Mouse (Mus musculus) heart, postnatal 0 days (tissue): Measurements from ENCODE around the gene Zic1. TPM values are rescaled to one million over a fixed set of nuclear protein-coding genes. Genes with fewer than 3 reads are reported as not detected.

Experiments
- ATAC-seq: fragments of 200-750 bp; cut with Nextera tagmentation; 2 replicates; pipeline ENCODE4 v1.8.0; 2017; ENCODE audit warnings: low read depth, moderate number of reproducible peaks, moderate library complexity; ENCODE audit not compliant: insufficient read depth
- DNase-seq: peaks from one replicate; pipeline ENCODE4 v3.0.0-alpha.2; 2016; ENCODE audit warnings: low spot score
- H3K27ac ChIP-seq: fragments of 300-500 bp; sonication (generic); 2 replicates; pipeline ENCODE4 v1.5.1; 2014; ENCODE audit warnings: low read depth, mild to moderate bottlenecking
- H3K27me3 ChIP-seq: fragments of 300-500 bp; sonication (generic); 2 replicates; pipeline ENCODE4 v1.6.1; 2014; ENCODE audit warnings: low read length, mixed read lengths; ENCODE audit not compliant: control insufficient read depth, insufficient read depth
- H3K36me3 ChIP-seq: fragments of 300-500 bp; sonication (generic); replicated peaks from 2 replicates; pipeline ENCODE4 v1.6.1; 2014; ENCODE audit warnings: low read length, mixed read lengths; ENCODE audit not compliant: control insufficient read depth, insufficient read depth
- H3K4me1 ChIP-seq: fragments of 300-500 bp; sonication (generic); 2 replicates; pipeline ENCODE4 v1.6.1; 2014; ENCODE audit warnings: antibody characterized with exemption; ENCODE audit not compliant: control insufficient read depth, insufficient read depth
- H3K4me2 ChIP-seq: fragments of 300-500 bp; sonication (generic); 2 replicates; pipeline ENCODE4 v1.6.1; 2014; ENCODE audit warnings: low read depth, mild to moderate bottlenecking, low read length, moderate library complexity
- H3K4me3 ChIP-seq: fragments of 300-500 bp; sonication (generic); 2 replicates; pipeline ENCODE4 v1.5.1; 2014; ENCODE audit warnings: low read depth, low read length
- H3K9ac ChIP-seq: fragments of 300-500 bp; sonication (generic); replicated peaks from 2 replicates; pipeline ENCODE4 v1.6.1; 2014; ENCODE audit warnings: low read depth, low read length, mixed read lengths
- H3K9me3 ChIP-seq: fragments of 300-500 bp; sonication (generic); replicated peaks from 2 replicates; pipeline ENCODE4 v1.6.1; 2016; ENCODE audit warnings: low read length; ENCODE audit not compliant: control insufficient read depth
- CTCF ChIP-seq: IDR thresholded peaks from 2 replicates; pipeline ENCODE4 v1.5.1; 2016; ENCODE audit warnings: antibody characterized with exemption, control low read depth, low read depth
- EP300 ChIP-seq: IDR thresholded peaks from 2 replicates; pipeline ENCODE4 v1.6.1; 2016; ENCODE audit warnings: antibody characterized with exemption, low read depth
- WGBS: fragments of 180-500 bp; shearing (Covaris S2); extraction: QIAGEN DNeasy Blood & Tissue Kit; methylation state at CpG from one replicate; pipeline ENCODE4 v1.1.7; 2014; 5-methylcytosine and 5-hydroxymethylcytosine counted together
- polyA plus RNA-seq: library from polyadenylated mRNA; unstranded; fragments of >200 nt; fragmentation: Nextera tagmentation; extraction: Ambion mirVana; gene quantifications from 2 replicates; pipeline ENCODE4 v1.2.1, GENCODE M21; 2015
- total RNA-seq: library from RNA; depleted of rRNA; stranded (reverse); fragments of >200 nt; gene quantifications from 2 replicates; pipeline ENCODE4 v1.2.3, GENCODE M21; 2014; ENCODE audit warnings: low replicate concordance

The Zic1 gene
- total and polyA plus RNA-seq, 2 experiments from 2014 or later = not detected

GRCm38 (mm10) chr9:91383441-91384135, 18.0 kb upstream of the Zic1 start:
- WGBS = 3% methylated on average over 28 of the region's 28 CpGs
- DNase-seq = no peak
- H3K4me2 ChIP-seq = no peak overlapping the region
- H3K27ac ChIP-seq = no peak overlapping the region
- ATAC-seq = no peak
- TF ChIP-seq CTCF (no peak), EP300 (no peak)
- H3K9ac ChIP-seq = no peak overlapping the region
- H3K4me1 ChIP-seq = peaks cover 6% of the 10 kb centered on the region; the same call in 1 of the 2 replicates
- no peaks in the 10 kb centered on the region for H3K9me3 ChIP-seq
- no peaks in the 10 kb centered on the region for H3K36me3 ChIP-seq
- H3K4me3 ChIP-seq = no peak overlapping the region
- H3K27me3 ChIP-seq = peaks cover 100% of the 10 kb centered on the region

DNA sequence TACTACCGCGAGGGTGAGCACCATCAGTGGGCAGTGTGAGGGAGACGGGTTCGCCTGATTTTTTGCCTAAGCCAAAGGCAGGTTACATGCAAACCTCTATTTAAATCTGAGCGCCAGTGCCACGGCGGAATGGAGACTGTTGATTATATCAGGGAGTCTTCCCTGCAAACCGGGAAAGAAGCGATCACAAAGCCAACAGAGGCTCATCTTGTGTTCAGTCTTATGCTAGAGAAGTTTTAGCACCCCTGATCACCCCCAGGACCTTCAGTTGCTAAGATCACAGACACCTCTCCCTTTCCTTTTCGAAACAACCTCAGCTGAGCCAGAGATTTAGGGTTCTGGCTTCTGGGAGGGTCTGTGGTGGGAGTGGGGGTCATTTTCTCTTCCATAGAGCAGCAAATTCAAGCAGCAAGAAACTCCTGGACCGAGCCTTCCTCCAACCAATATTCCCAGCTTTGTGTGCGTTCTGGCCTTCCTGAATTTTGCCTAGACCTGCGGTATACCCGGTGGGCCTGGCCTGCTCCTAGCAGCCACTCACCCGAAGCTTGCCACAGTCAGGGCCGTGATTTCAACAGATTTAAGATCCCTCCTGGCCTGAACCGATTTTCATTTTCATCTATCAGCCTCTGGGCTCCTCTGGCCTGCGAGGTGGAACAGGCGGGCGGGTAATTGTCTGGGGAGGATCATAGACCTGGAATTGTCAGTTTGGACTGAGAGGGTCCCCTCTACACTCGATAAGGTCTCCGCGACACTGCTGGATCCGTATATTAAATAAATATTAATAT, 17.1 kb upstream of the Zic1 start:
- no peak for TF ChIP-seq EP300
- TF ChIP-seq CTCF = no peak
- ATAC-seq (no peak), DNase-seq (no peak)
- Histone ChIP-seq H3K27me3 (peaks cover 100% of the 10 kb centered on the region), H3K4me1 (peaks cover 6% of the 10 kb centered on the region; the same call in 1 of the 2 replicates), H3K36me3 (no peaks in the 10 kb centered on the region), H3K9me3 (no peaks in the 10 kb centered on the region), H3K4me3 (no peak overlapping the region), H3K9ac (no peak overlapping the region), H3K27ac (no peak overlapping the region), H3K4me2 (no peak overlapping the region)
- WGBS = 4% methylated on average over 24 of the region's 24 CpGs

DNA sequence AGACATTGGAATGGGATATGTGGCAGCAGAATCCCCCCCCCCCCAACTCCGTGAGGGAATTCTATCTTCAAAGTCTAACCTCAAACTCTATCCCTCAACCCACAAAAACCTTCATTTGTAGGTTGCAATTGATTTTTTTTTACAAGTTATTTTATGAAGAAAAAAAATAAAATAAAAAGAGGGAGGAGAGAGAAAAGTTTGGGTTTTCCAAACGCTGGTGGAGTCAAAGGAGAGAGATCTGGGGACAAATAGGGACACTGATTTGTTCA, 16.4 kb upstream of the Zic1 start:
- Histone ChIP-seq H3K36me3 (no peaks in the 10 kb centered on the region), H3K4me1 (peaks cover 6% of the 10 kb centered on the region; the same call in 1 of the 2 replicates), H3K9ac (no peak overlapping the region), H3K9me3 (no peaks in the 10 kb centered on the region), H3K27ac (no peak overlapping the region), H3K4me2 (peak overlapping the region; percentile 88), H3K27me3 (peaks cover 100% of the 10 kb centered on the region), H3K4me3 (peak overlapping the region; percentile 56; the same call in 1 of the 2 replicates)
- 2% methylated on average over 2 of the region's 2 CpGs for WGBS
- DNase-seq = no peak
- TF ChIP-seq EP300 (no peak), CTCF (no peak)
- no peak for ATAC-seq

GRCm38 (mm10) chr9:91381284-91382110, 15.9 kb upstream of the Zic1 start:
- ATAC-seq = peak; percentile 51
- H3K27ac ChIP-seq = no peak overlapping the region
- no peak for DNase-seq

GRCm38 (mm10) chr9:91380458-91380914, 14.9 kb upstream of the Zic1 start:
- Histone ChIP-seq H3K27me3 (peaks cover 100% of the 10 kb centered on the region), H3K36me3 (no peaks in the 10 kb centered on the region), H3K4me2 (no peak overlapping the region), H3K4me3 (peak overlapping the region; percentile 56; the same call in 1 of the 2 replicates), H3K9ac (no peak overlapping the region), H3K27ac (no peak overlapping the region), H3K9me3 (no peaks in the 10 kb centered on the region), H3K4me1 (peaks cover 6% of the 10 kb centered on the region; the same call in 1 of the 2 replicates)
- no peak for TF ChIP-seq CTCF
- no peak for TF ChIP-seq EP300
- WGBS = under 1% methylated on average over 9 of the region's 9 CpGs
- DNase-seq = no peak
- no peak for ATAC-seq

More at GRCm38 (mm10) chr9:91381284-91382110, 15.9 kb upstream of the Zic1 start:
- Histone ChIP-seq H3K4me1 (peaks cover 6% of the 10 kb centered on the region; the same call in 1 of the 2 replicates), H3K27me3 (peaks cover 100% of the 10 kb centered on the region), H3K4me2 (peak overlapping the region; percentile 88), H3K9ac (peak overlapping the region; percentile 21; the same call in 1 of the 2 replicates), H3K36me3 (no peaks in the 10 kb centered on the region), H3K4me3 (peak overlapping the region; percentile 56), H3K9me3 (no peaks in the 10 kb centered on the region)
- TF ChIP-seq EP300 = no peak
- TF ChIP-seq CTCF = no peak
- WGBS = 1% methylated on average over 56 of the region's 76 CpGs
